Mouse (Mus musculus) embryonic fibroblast, embryonic 13.5 days (primary cell): ENCODE results near the gene Nceh1.

ENCODE experiments used
- CTCF ChIP-seq: IDR thresholded peaks from 2 replicates; pipeline ENCODE4 v1.5.1; 2011; ENCODE audit warnings: mild to moderate bottlenecking, control low read depth, low read length, moderate library complexity, borderline replicate concordance; ENCODE audit not compliant: insufficient read depth
- POLR2A ChIP-seq: IDR thresholded peaks from 2 replicates; pipeline ENCODE4 v1.6.1; 2011; ENCODE audit warnings: low read depth, mild to moderate bottlenecking, control low read depth, low read length, moderate library complexity

- no peak for TF ChIP-seq CTCF
- TF ChIP-seq POLR2A: no peak
Observed at GRCm38 (mm10) chr3:27161645-27162409, 20.9 kb upstream of the Nceh1 start.
